ENCODE assay signal across 17 mouse cellular contexts in genomic region chr2:116010469-116010868, GRCm38 (mm10). TPM values are rescaled to one million over a fixed set of nuclear protein-coding genes. Genes with fewer than 3 reads are reported as not detected.
A peak's percentile ranks its signal among the peaks of the same experiment; 100 is the strongest.
DNase-seq lines count a peak whose midpoint lies in the region; ATAC-seq and TF ChIP-seq lines count a peak whose summit lies in the region.
"Had no signal": no experiment of that assay in that cellular context is flagged by ENCODE, and none has a peak within 500 bp of the region (broad histone marks: within the 10 kb centered on the region; RNA-seq: fewer than 3 reads in every experiment).

No protein-coding gene starts in this region.

- TF ChIP-seq CTCF in midbrain, postnatal 0 days (IDR thresholded peaks at IDR 0.05): no peak
- no peak for TF ChIP-seq CTCF in olfactory bulb, adult 2 months (IDR thresholded peaks at IDR 0.05; ENCODE audit: insufficient read depth, low read depth, low read length)

- H3K4me2 ChIP-seq in heart, embryonic 14.5 days (ENCODE audit: low read length): peak overlapping the region; percentile 38; the same call in 1 of the 2 replicates
- H3K4me2 ChIP-seq in midbrain, postnatal 0 days (ENCODE audit: low read depth, low read length, poor library complexity, severe bottlenecking): no peak overlapping the region
- no peak overlapping the region for H3K4me2 ChIP-seq in forebrain, embryonic 12.5 days
- H3K4me2 ChIP-seq: embryonic facial prominence, embryonic 13.5 days; intestine, embryonic 15.5 days; limb, embryonic 15.5 days had no signal

- no peak overlapping the region for H3K4me3 ChIP-seq in heart, embryonic 14.5 days (ENCODE audit: control insufficient read depth in 1 of 2, insufficient read depth in 1 of 2, low read depth in 1 of 2, low read length in 2 of 2)
- H3K4me3 ChIP-seq in midbrain, embryonic 10.5 days: no peak overlapping the region
- H3K4me3 ChIP-seq in midbrain, postnatal 0 days (ENCODE audit: low read depth, low read length): no peak overlapping the region
- no peak overlapping the region for H3K4me3 ChIP-seq in forebrain, embryonic 12.5 days (replicated peaks)
- no peak overlapping the region for H3K4me3 ChIP-seq in olfactory bulb, adult 2 months (ENCODE audit: insufficient read depth, low read depth, low read length)
- H3K4me3 ChIP-seq: embryonic facial prominence, embryonic 13.5 days; intestine, embryonic 15.5 days; limb, embryonic 15.5 days; megakaryocyte, embryonic 14.5 days had no signal

- peaks cover 39% of the 10 kb centered on the region for H3K36me3 ChIP-seq in heart, embryonic 14.5 days (ENCODE audit: control insufficient read depth, insufficient read depth, low read length)
- H3K36me3 ChIP-seq in midbrain, embryonic 10.5 days: 0 out of 2 replicates have a peak, but pooled peaks cover 4% of the 10 kb centered on the region
- H3K36me3 ChIP-seq in midbrain, postnatal 0 days (ENCODE audit: insufficient read depth, low read length): no peaks in the 10 kb centered on the region
- peaks cover 4% of the 10 kb centered on the region for H3K36me3 ChIP-seq in forebrain, embryonic 12.5 days (replicated peaks)
- H3K36me3 ChIP-seq: embryonic facial prominence, embryonic 13.5 days; intestine, embryonic 15.5 days; limb, embryonic 15.5 days had no signal

- peak overlapping the region; percentile 19 to 70; a peak in 3 of 4 replicates for H3K27ac ChIP-seq in heart, embryonic 14.5 days (replicated peaks in 1 of 2; ENCODE audit: control insufficient read depth in 1 of 2, insufficient read depth in 1 of 2, low read depth in 2 of 2, low read length in 2 of 2)
- H3K27ac ChIP-seq in midbrain, embryonic 10.5 days (replicated peaks): peak overlapping the region; percentile 86
- H3K27ac ChIP-seq in midbrain, postnatal 0 days (ENCODE audit: low read depth, low read length): no peak overlapping the region
- 0 out of 2 replicates have a peak overlapping the region, but pooled peaks have one; percentile 50 for H3K27ac ChIP-seq in forebrain, embryonic 12.5 days
- H3K27ac ChIP-seq in olfactory bulb, adult 2 months (ENCODE audit: insufficient read depth, low read depth, low read length): 0 out of 2 replicates have a peak overlapping the region, but pooled peaks have one; percentile 21
- H3K27ac ChIP-seq: embryonic facial prominence, embryonic 13.5 days; intestine, embryonic 15.5 days; limb, embryonic 15.5 days had no signal

- no peaks in the 10 kb centered on the region for H3K9me3 ChIP-seq in heart, embryonic 14.5 days (ENCODE audit: control insufficient read depth, low read length)
- no peaks in the 10 kb centered on the region for H3K9me3 ChIP-seq in midbrain, embryonic 10.5 days (replicated peaks)
- H3K9me3 ChIP-seq in midbrain, postnatal 0 days (ENCODE audit: low read length): no peaks in the 10 kb centered on the region
- H3K9me3 ChIP-seq in forebrain, embryonic 12.5 days: no peaks in the 10 kb centered on the region
- H3K9me3 ChIP-seq: embryonic facial prominence, embryonic 13.5 days; intestine, embryonic 15.5 days; limb, embryonic 15.5 days had no signal

- no peak overlapping the region for H3K9ac ChIP-seq in heart, embryonic 14.5 days (ENCODE audit: low read length)
- H3K9ac ChIP-seq in midbrain, postnatal 0 days (replicated peaks; ENCODE audit: low read length, poor library complexity, severe bottlenecking): no peak overlapping the region
- peak overlapping the region; percentile 17; the same call in 1 of the 2 replicates for H3K9ac ChIP-seq in forebrain, embryonic 12.5 days
- H3K9ac ChIP-seq: embryonic facial prominence, embryonic 13.5 days; intestine, embryonic 15.5 days; limb, embryonic 15.5 days had no signal

- 25% methylated on average over 6 of the region's 6 CpGs for WGBS in heart, embryonic 14.5 days
- 8% methylated on average over 6 of the region's 6 CpGs for WGBS in midbrain, embryonic 10.5 days
- WGBS in midbrain, postnatal 0 days: 38% methylated on average over 6 of the region's 6 CpGs
- 17% methylated on average over 6 of the region's 6 CpGs for WGBS in forebrain, embryonic 12.5 days
- WGBS in olfactory bulb, adult 2 months: 38% methylated on average over 6 of the region's 6 CpGs

- H3K4me1 ChIP-seq in heart, embryonic 14.5 days (ENCODE audit: control insufficient read depth in 2 of 2, insufficient read depth in 2 of 2, low read length in 2 of 2): peaks cover 9 to 16% of the 10 kb centered on the region in 2 experiments
- peaks cover 49% of the 10 kb centered on the region for H3K4me1 ChIP-seq in midbrain, embryonic 10.5 days
- no peaks in the 10 kb centered on the region for H3K4me1 ChIP-seq in midbrain, postnatal 0 days (ENCODE audit: insufficient read depth, low read length)
- H3K4me1 ChIP-seq in forebrain, embryonic 12.5 days: peaks cover 32% of the 10 kb centered on the region
- H3K4me1 ChIP-seq in olfactory bulb, adult 2 months (ENCODE audit: control insufficient read depth, insufficient read depth, low read length): peaks cover 16% of the 10 kb centered on the region
- H3K4me1 ChIP-seq: megakaryocyte, embryonic 14.5 days had no signal

- no peaks in the 10 kb centered on the region for H3K27me3 ChIP-seq in heart, embryonic 14.5 days (ENCODE audit: control insufficient read depth, insufficient read depth, low read length)
- peaks cover 67% of the 10 kb centered on the region for H3K27me3 ChIP-seq in midbrain, embryonic 10.5 days (ENCODE audit: low read depth, poor library complexity, severe bottlenecking)
- H3K27me3 ChIP-seq in midbrain, postnatal 0 days (ENCODE audit: insufficient read depth, low read length): no peaks in the 10 kb centered on the region
- peaks cover 9% of the 10 kb centered on the region; the same call in 1 of the 2 replicates for H3K27me3 ChIP-seq in forebrain, embryonic 12.5 days
- H3K27me3 ChIP-seq: intestine, embryonic 15.5 days; megakaryocyte, embryonic 14.5 days had no signal

- ATAC-seq in heart, embryonic 14.5 days (ENCODE audit: insufficient number of reproducible peaks, insufficient read depth, low FRiP score, low read depth): no peak
- no peak for ATAC-seq in midbrain, postnatal 0 days (ENCODE audit: low FRiP score)
- ATAC-seq in forebrain, embryonic 12.5 days (ENCODE audit: low FRiP score): no peak
- ATAC-seq: activated CD4-positive, CD25-positive, alpha-beta regulatory T cell, adult 4 months; intestine, embryonic 15.5 days had no signal

- TF ChIP-seq POLR2A in olfactory bulb, adult 2 months (IDR thresholded peaks at IDR 0.05; ENCODE audit: insufficient read depth, low read depth, low read length): no peak

- DNase-seq in heart, adult 8-10 months (ENCODE audit: low spot score): no peak
- no peak for DNase-seq in midbrain, embryonic 10.5 days (ENCODE audit: low spot score)
- no peak for DNase-seq in midbrain, postnatal 0 days (ENCODE audit: low spot score)
- DNase-seq in c-Kit-positive CD71-positive TER-119-positive erythroid progenitor cells, embryonic 14.5 days (ENCODE audit: low spot score): no peak
- DNase-seq in urinary bladder, adult 2 months (ENCODE audit: low spot score): no peak
- DNase-seq: cerebellum, adult 18-20 months; gastrocnemius, postnatal 36 days; lung, adult 2 months; thymus, adult 2 months had no signal

RNA-seq across cellular contexts. Expression of gene Meis2, which starts 55.2 kb away (rescaled TPM):
- polyA plus RNA-seq in heart, embryonic 14.5 days (2014; fragmentation: Nextera tagmentation; extraction: Ambion mirVana): 30.8 and 30.9 TPM in 2 replicates
- total RNA-seq in heart, adult 8-10 months (2022): 10 to 100 TPM; 24.2 to 31.6 (median 28.8) TPM
- 34.4 and 44.0 TPM in 2 replicates for polyA plus RNA-seq in midbrain, embryonic 10.5 days (2016; fragmentation: Nextera tagmentation; extraction: Ambion mirVana)
- total RNA-seq in midbrain, postnatal 0 days (2014; rRNA removed): 121 and 147 TPM in 2 replicates
- 52.1 and 58.3 TPM in 2 replicates for polyA plus RNA-seq in midbrain, postnatal 0 days (2015; fragmentation: Nextera tagmentation; extraction: Ambion mirVana)
- 104 and 111 TPM in 2 replicates for polyA plus RNA-seq in forebrain, embryonic 12.5 days (2016; fragmentation: Nextera tagmentation; extraction: Ambion mirVana)
- 180 and 356 TPM in 2 replicates for polyA plus RNA-seq in olfactory bulb, adult 2 months (2012; ENCODE audit: insufficient read depth, insufficient read length, low replicate concordance, missing spikeins)
- polyA plus RNA-seq in urinary bladder, adult 2 months (2012; rRNA removed): 40.7 and 60.6 TPM in 2 replicates
